8 mouse cellular contexts compared by ENCODE assay signal in genomic region chr5:142367085-142368081, GRCm38 (mm10). TPM values are rescaled to one million over a fixed set of nuclear protein-coding genes. Genes with fewer than 3 reads are reported as not detected.
DNase-seq lines count a peak whose midpoint lies in the region; ATAC-seq and TF ChIP-seq lines count a peak whose summit lies in the region.

No protein-coding gene starts in this region.

- H3K27me3 ChIP-seq in megakaryocyte, embryonic 14.5 days (replicated peaks): peaks cover 3% of the 10 kb centered on the region

- peak; percentile 82 for ATAC-seq in activated CD4-positive, CD25-positive, alpha-beta regulatory T cell, adult 4 months

- H3K4me3 ChIP-seq in cortical plate, adult 2 months (ENCODE audit: insufficient read depth, low read length): peak overlapping the region; percentile 55
- peak overlapping the region; percentile 93 for H3K4me3 ChIP-seq in megakaryocyte, embryonic 14.5 days (replicated peaks)

- peaks cover 12% of the 10 kb centered on the region for H3K36me3 ChIP-seq in megakaryocyte, embryonic 14.5 days (replicated peaks; ENCODE audit: low read length)

- peaks cover 6% of the 10 kb centered on the region for H3K9me3 ChIP-seq in megakaryocyte, embryonic 14.5 days

- H3K27ac ChIP-seq in cortical plate, adult 2 months (ENCODE audit: insufficient read depth, low read length): peak overlapping the region; percentile 69

- DNase-seq in gastrocnemius, adult 8-10 months (ENCODE audit: low spot score in 2 of 2): peak; percentile 97 to 99
- DNase-seq in hindlimb bud, embryonic 11.5 days (ENCODE audit: extremely low spot score, low read depth, low spot score): peak; percentile 92
- DNase-seq in left cerebral cortex, adult 8-10 months (ENCODE audit: low spot score in 2 of 2): peak; percentile 95 to 100
- DNase-seq in right cerebral cortex, postnatal 10 days (ENCODE audit: low spot score in 2 of 2): peak; percentile 98 to 99
- peak; percentile 100 for DNase-seq in urinary bladder, postnatal 25 days (ENCODE audit: low spot score)

- TF ChIP-seq CTCF in cortical plate, adult 2 months (IDR thresholded peaks at IDR 0.05; ENCODE audit: extremely low read depth, insufficient read depth, low read length): peak; percentile 69

- H3K4me1 ChIP-seq in cortical plate, adult 2 months (ENCODE audit: control insufficient read depth, insufficient read depth, low read length): peaks cover 3% of the 10 kb centered on the region; the same call in 1 of the 2 replicates
- peaks cover 50% of the 10 kb centered on the region for H3K4me1 ChIP-seq in megakaryocyte, embryonic 14.5 days

- TF ChIP-seq POLR2A in cortical plate, adult 2 months (IDR thresholded peaks at IDR 0.05; ENCODE audit: extremely low read depth, insufficient read depth, low read length): peak; percentile 93

RNA-seq across cellular contexts. Expression of gene Foxk1, which starts 33.9 kb away (rescaled TPM):
- polyA plus RNA-seq in activated CD4-positive, CD25-positive, alpha-beta regulatory T cell, adult 4 months (2017; shearing (Covaris generic)): 10 to 100 TPM in 1 of 2 experiments, 1 to 10 TPM in 1; 9.4 to 13.3 TPM
- 19.4 and 21.1 TPM in 2 replicates for polyA plus RNA-seq in cortical plate, adult 2 months (2012; rRNA removed)
- 10 to 100 TPM; 15.6 to 20.9 (median 17.7) TPM for total RNA-seq in gastrocnemius, adult 8-10 months (2022)
- total RNA-seq in left cerebral cortex, adult 8-10 months (2022): 10 to 100 TPM; 39.6 to 43.1 (median 42.7) TPM
- polyA plus RNA-seq in megakaryocyte, embryonic 14.5 days (2012; ENCODE audit: insufficient read depth, low replicate concordance): 13.3 and 39.1 TPM in 2 replicates

Comparison
In these comparisons a context has a peak if more than half of its experiments do, and no peak if none do; other contexts are left out.
1. Peak in every context shown above with its lines: DNase-seq, ATAC-seq, H3K4me3 ChIP-seq and H3K27ac ChIP-seq.